Mouse (Mus musculus) lung, embryonic 16.5 days (tissue): ENCODE results near the gene Nabp2. TPM values are rescaled to one million over a fixed set of nuclear protein-coding genes. Genes with fewer than 3 reads are reported as not detected.

Experiments used
- ATAC-seq: fragments of 200-750 bp; cut with Nextera tagmentation; 2 replicates; pipeline ENCODE4 v1.8.0; 2017; ENCODE audit warnings: low read depth, mild to moderate bottlenecking, moderate library complexity
- H3K27ac ChIP-seq: fragments of 300-500 bp; sonication (generic); 2 replicates; pipeline ENCODE4 v1.5.1; 2014; ENCODE audit warnings: mild to moderate bottlenecking, control low read depth, low read length
- H3K27me3 ChIP-seq: fragments of 300-500 bp; sonication (generic); 2 replicates; pipeline ENCODE4 v1.6.1; 2014; ENCODE audit warnings: low read depth, low read length, mixed read lengths; ENCODE audit not compliant: control insufficient read depth, insufficient read depth
- H3K36me3 ChIP-seq: fragments of 300-500 bp; sonication (generic); 2 replicates; pipeline ENCODE4 v1.6.1; 2014; ENCODE audit warnings: low read length; ENCODE audit not compliant: control insufficient read depth, insufficient read depth
- H3K4me1 ChIP-seq: fragments of 300-500 bp; sonication (generic); replicated peaks from 2 replicates; pipeline ENCODE4 v1.6.1; 2014; ENCODE audit warnings: low read length, mixed read lengths; ENCODE audit not compliant: control insufficient read depth, insufficient read depth
- H3K4me2 ChIP-seq: fragments of 300-500 bp; sonication (generic); 2 replicates; pipeline ENCODE4 v1.6.1; 2014; ENCODE audit warnings: low read depth, low read length, control low read depth
- H3K4me3 ChIP-seq: fragments of 300-500 bp; sonication (generic); 2 replicates; pipeline ENCODE4 v1.5.1; 2014; ENCODE audit warnings: mild to moderate bottlenecking, low read length, control low read depth
- H3K9ac ChIP-seq: fragments of 300-500 bp; sonication (generic); 2 replicates; pipeline ENCODE4 v1.6.1; 2014; ENCODE audit warnings: low read length, control low read depth
- H3K9me3 ChIP-seq: fragments of 300-500 bp; sonication (generic); 2 replicates; pipeline ENCODE4 v1.6.1; 2016; ENCODE audit warnings: low read length; ENCODE audit not compliant: control insufficient read depth
- WGBS: fragments of 180-500 bp; shearing (Covaris S2); extraction: QIAGEN DNeasy Blood & Tissue Kit; methylation state at CpG from one replicate; pipeline ENCODE4 v1.1.7; 2014; 5-methylcytosine and 5-hydroxymethylcytosine counted together
- polyA plus RNA-seq: library from polyadenylated mRNA; unstranded; fragments of >200 nt; fragmentation: Nextera tagmentation; extraction: Ambion mirVana; gene quantifications from 2 replicates; pipeline ENCODE4 v1.2.1, GENCODE M21; 2015

Nabp2 gene
- polyA plus RNA-seq: 67.7 and 74.5 TPM in 2 replicates

- Histone ChIP-seq H3K9me3 (no peaks in the 10 kb centered on the region), H3K4me1 (peaks cover 26% of the 10 kb centered on the region), H3K27me3 (no peaks in the 10 kb centered on the region), H3K36me3 (peaks cover 4% of the 10 kb centered on the region), H3K27ac (peak within 1 kb of the TSS; percentile 95), H3K4me3 (peak within 1 kb of the TSS; percentile 76), H3K9ac (peak within 1 kb of the TSS; percentile 89), H3K4me2 (peak within 1 kb of the TSS; percentile 96)
- peak; percentile 93 for ATAC-seq
- under 1% methylated on average over 50 of the region's 50 CpGs for WGBS
Measured at GRCm38 (mm10) chr10:128411211-128412054, at the start of gene Nabp2, which contains the start of gene Rnf41. Nabp2 (minus strand) TSS chr10:128411492. Rnf41 (plus strand) TSS chr10:128411657.

GRCm38 (mm10) chr10:128460270-128460630 lies 49.0 kb upstream of the Nabp2 start:
- H3K4me3 ChIP-seq: peak overlapping the region; percentile 89
- peak overlapping the region; percentile 74 for H3K4me2 ChIP-seq
- peak overlapping the region; percentile 95 for H3K9ac ChIP-seq
- 4% methylated on average over 5 of the region's 5 CpGs for WGBS
- H3K4me1 ChIP-seq: peaks cover 11% of the 10 kb centered on the region
- peak overlapping the region; percentile 96 for H3K27ac ChIP-seq
- H3K36me3 ChIP-seq: peaks cover 23% of the 10 kb centered on the region
- H3K9me3 ChIP-seq: no peaks in the 10 kb centered on the region
- no peaks in the 10 kb centered on the region for H3K27me3 ChIP-seq
- no peak for ATAC-seq

- peak overlapping the region; percentile 96 for H3K27ac ChIP-seq
- peak overlapping the region; percentile 74 for H3K4me2 ChIP-seq
- H3K4me1 ChIP-seq: peaks cover 11% of the 10 kb centered on the region
- ATAC-seq: peak; percentile 71
- H3K27me3 ChIP-seq: no peaks in the 10 kb centered on the region
- H3K9me3 ChIP-seq: no peaks in the 10 kb centered on the region
- peak overlapping the region; percentile 89 for H3K4me3 ChIP-seq
- peaks cover 19% of the 10 kb centered on the region for H3K36me3 ChIP-seq
- WGBS: under 1% methylated on average over 13 of the region's 67 CpGs
- peak overlapping the region; percentile 95 for H3K9ac ChIP-seq
Measured at GRCm38 (mm10) chr10:128459409-128460269, 48.3 kb upstream of the Nabp2 start.

- H3K36me3 ChIP-seq: peaks cover 13% of the 10 kb centered on the region
- WGBS: 0% methylated on average over 64 of the region's 86 CpGs
- peak; percentile 85 for ATAC-seq
- no peaks in the 10 kb centered on the region for H3K9me3 ChIP-seq
- H3K27ac ChIP-seq: peak within 1 kb of the TSS; percentile 96
- H3K4me2 ChIP-seq: peak within 1 kb of the TSS; percentile 74
- peaks cover 11% of the 10 kb centered on the region for H3K4me1 ChIP-seq
- H3K27me3 ChIP-seq: no peaks in the 10 kb centered on the region
- H3K9ac ChIP-seq: peak within 1 kb of the TSS; percentile 95
- peak within 1 kb of the TSS; percentile 89 for H3K4me3 ChIP-seq
Measured at GRCm38 (mm10) chr10:128458719-128459408, 47.6 kb upstream of the Nabp2 start, which contains the start of gene Smarcc2. Smarcc2 (plus strand) TSS chr10:128459248.

- peak overlapping the region; percentile 96 for H3K27ac ChIP-seq
- H3K27me3 ChIP-seq: no peaks in the 10 kb centered on the region
- H3K4me1 ChIP-seq: peaks cover 11% of the 10 kb centered on the region
- peak overlapping the region; percentile 74 for H3K4me2 ChIP-seq
- peak overlapping the region; percentile 89 for H3K4me3 ChIP-seq
- H3K36me3 ChIP-seq: peaks cover 10% of the 10 kb centered on the region
- H3K9ac ChIP-seq: peak overlapping the region; percentile 95
- WGBS: 0% methylated on average over 29 of the region's 29 CpGs
- peak; percentile 69 for ATAC-seq
- no peaks in the 10 kb centered on the region for H3K9me3 ChIP-seq
Measured at GRCm38 (mm10) chr10:128458348-128458718, 47.0 kb upstream of the Nabp2 start.

GRCm38 (mm10) chr10:128457676-128458075 lies 46.4 kb upstream of the Nabp2 start:
- H3K27me3 ChIP-seq: no peaks in the 10 kb centered on the region
- 0 out of 2 replicates have a peak overlapping the region, but pooled peaks have one; percentile 74 for H3K4me2 ChIP-seq
- no peak overlapping the region for H3K9ac ChIP-seq
- WGBS: 80% methylated on average over 6 of the region's 6 CpGs
- H3K36me3 ChIP-seq: peaks cover 6% of the 10 kb centered on the region
- H3K4me3 ChIP-seq: no peak overlapping the region
- H3K9me3 ChIP-seq: no peaks in the 10 kb centered on the region
- H3K4me1 ChIP-seq: peaks cover 11% of the 10 kb centered on the region
- ATAC-seq: no peak
- H3K27ac ChIP-seq: no peak overlapping the region

GRCm38 (mm10) chr10:128455280-128455679 lies 44.0 kb upstream of the Nabp2 start:
- Histone ChIP-seq H3K36me3 (no peaks in the 10 kb centered on the region), H3K4me1 (peaks cover 3% of the 10 kb centered on the region; the same call in 1 of the 2 replicates), H3K27me3 (no peaks in the 10 kb centered on the region), H3K4me2 (peak overlapping the region; percentile 17; the same call in 1 of the 2 replicates), H3K27ac (no peak overlapping the region), H3K4me3 (no peak overlapping the region), H3K9ac (peak overlapping the region; percentile 28; the same call in 1 of the 2 replicates), H3K9me3 (no peaks in the 10 kb centered on the region)
- ATAC-seq: no peak
- 2% methylated on average over 6 of the region's 6 CpGs for WGBS

- H3K27me3 ChIP-seq: no peaks in the 10 kb centered on the region
- WGBS: 70% methylated on average over 3 of the region's 3 CpGs
- no peak overlapping the region for H3K4me3 ChIP-seq
- H3K9me3 ChIP-seq: no peaks in the 10 kb centered on the region
- H3K36me3 ChIP-seq: no peaks in the 10 kb centered on the region
- H3K27ac ChIP-seq: no peak overlapping the region
- no peak overlapping the region for H3K4me2 ChIP-seq
- H3K9ac ChIP-seq: no peak overlapping the region
- H3K4me1 ChIP-seq: 0 out of 2 replicates have a peak, but pooled peaks cover 2% of the 10 kb centered on the region
- no peak for ATAC-seq
Measured at GRCm38 (mm10) chr10:128454471-128454870, 43.2 kb upstream of the Nabp2 start.
